Mouse (Mus musculus) lung, embryonic 15.5 days (tissue): ENCODE data around the gene Cyp2d11. TPM values are rescaled to one million over a fixed set of nuclear protein-coding genes. Genes with fewer than 3 reads are reported as not detected.

Experiments
- ATAC-seq: fragments of 200-750 bp; cut with Nextera tagmentation; 2 replicates; pipeline ENCODE4 v1.8.0; 2017; ENCODE audit warnings: moderate number of reproducible peaks, borderline replicate concordance; ENCODE audit not compliant: low FRiP score, low TSS enrichment; ENCODE audit errors: extremely low read depth
- H3K27ac ChIP-seq: fragments of 300-500 bp; sonication (generic); 2 replicates; pipeline ENCODE4 v1.5.1; 2015; ENCODE audit warnings: moderate library complexity, mild to moderate bottlenecking, inconsistent platforms
- H3K27me3 ChIP-seq: fragments of 300-500 bp; sonication (generic); 2 replicates; pipeline ENCODE4 v1.6.1; 2015; ENCODE audit warnings: inconsistent platforms
- H3K36me3 ChIP-seq: fragments of 300-500 bp; sonication (generic); 2 replicates; pipeline ENCODE4 v1.6.1; 2015; ENCODE audit warnings: inconsistent platforms
- H3K4me1 ChIP-seq: fragments of 300-500 bp; sonication (generic); 2 replicates; pipeline ENCODE4 v1.6.1; 2015; ENCODE audit warnings: inconsistent platforms
- H3K4me2 ChIP-seq: fragments of 300-500 bp; sonication (generic); 2 replicates; pipeline ENCODE4 v1.6.1; 2015; ENCODE audit warnings: inconsistent platforms, mild to moderate bottlenecking, moderate library complexity
- H3K4me3 ChIP-seq: fragments of 300-500 bp; sonication (generic); 2 replicates; pipeline ENCODE4 v1.5.1; 2015; ENCODE audit warnings: mild to moderate bottlenecking, inconsistent platforms
- H3K9ac ChIP-seq: fragments of 300-500 bp; sonication (generic); 2 replicates; pipeline ENCODE4 v1.6.1; 2015; ENCODE audit warnings: inconsistent platforms
- H3K9me3 ChIP-seq: fragments of 300-500 bp; sonication (generic); 2 replicates; pipeline ENCODE4 v1.6.1; 2016; ENCODE audit warnings: inconsistent platforms
- WGBS: fragments of 180-500 bp; shearing (Covaris S2); methylation state at CpG from one replicate; pipeline ENCODE4 v1.1.7; 2015; 5-methylcytosine and 5-hydroxymethylcytosine counted together
- polyA plus RNA-seq: library from polyadenylated mRNA; unstranded; fragments of >200 nt; fragmentation: Nextera tagmentation; extraction: Ambion mirVana; gene quantifications from 2 replicates; pipeline ENCODE4 v1.2.1, GENCODE M21; 2015

Cyp2d11 gene
- polyA plus RNA-seq, 1 experiment from 2014 or later = not detected

DNA sequence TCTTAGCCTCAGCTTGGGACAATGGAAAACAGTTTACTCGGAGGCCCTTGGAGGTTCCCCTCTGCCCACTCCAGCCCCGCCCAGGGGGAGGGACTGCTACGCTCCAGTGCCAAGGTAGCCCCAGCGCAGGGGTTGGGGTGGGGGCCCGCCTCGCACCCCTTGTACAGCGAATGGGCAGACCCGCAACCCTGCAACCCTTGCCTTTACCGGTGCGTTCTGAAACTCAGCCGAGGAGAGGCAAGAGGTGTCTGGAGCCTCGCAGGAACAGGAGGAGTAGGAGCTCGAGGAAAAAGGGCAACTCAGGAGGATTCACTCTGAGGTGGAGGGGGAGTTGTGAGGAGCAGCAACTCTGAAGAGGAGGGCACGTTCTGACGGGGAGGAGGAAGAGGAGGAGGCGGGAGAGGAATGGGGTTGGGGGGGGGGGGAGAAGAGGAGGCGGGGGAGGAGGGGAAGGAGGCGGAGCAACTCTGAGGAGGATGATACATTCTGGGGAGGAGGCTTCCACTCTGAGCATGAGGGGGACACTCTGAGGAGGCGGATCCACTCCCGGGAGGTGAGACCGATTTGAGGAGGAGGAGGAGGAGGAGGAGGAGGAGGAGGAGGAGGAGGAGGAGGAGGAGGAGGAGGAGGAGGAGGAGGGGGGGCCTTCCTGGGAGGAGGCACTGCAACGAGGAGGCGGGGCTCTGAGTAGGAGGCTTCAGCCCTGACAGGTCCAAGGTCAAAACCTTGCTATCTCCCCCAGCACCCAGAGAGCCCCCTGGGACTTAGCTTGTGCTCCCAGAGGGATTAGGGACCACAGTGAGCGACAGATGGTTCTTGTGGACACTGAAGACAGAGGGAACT, 13.7 kb downstream of the Cyp2d11 start, which contains the start of gene Cyp2d22:
Gene Cyp2d22, minus strand, starts transcription at position 390 of the 843 bp plus-strand sequence.
- peak; percentile 75 for ATAC-seq
- Histone ChIP-seq H3K4me1 (peaks cover 31% of the 10 kb centered on the region), H3K27ac (peak within 1 kb of the TSS; percentile 72), H3K4me2 (peak within 1 kb of the TSS; percentile 72), H3K9me3 (no peaks in the 10 kb centered on the region), H3K4me3 (peak within 1 kb of the TSS; percentile 45), H3K36me3 (no peaks in the 10 kb centered on the region), H3K27me3 (no peaks in the 10 kb centered on the region), H3K9ac (peak within 1 kb of the TSS; percentile 35)
- 2% methylated on average over 15 of the region's 24 CpGs for WGBS

DNA sequence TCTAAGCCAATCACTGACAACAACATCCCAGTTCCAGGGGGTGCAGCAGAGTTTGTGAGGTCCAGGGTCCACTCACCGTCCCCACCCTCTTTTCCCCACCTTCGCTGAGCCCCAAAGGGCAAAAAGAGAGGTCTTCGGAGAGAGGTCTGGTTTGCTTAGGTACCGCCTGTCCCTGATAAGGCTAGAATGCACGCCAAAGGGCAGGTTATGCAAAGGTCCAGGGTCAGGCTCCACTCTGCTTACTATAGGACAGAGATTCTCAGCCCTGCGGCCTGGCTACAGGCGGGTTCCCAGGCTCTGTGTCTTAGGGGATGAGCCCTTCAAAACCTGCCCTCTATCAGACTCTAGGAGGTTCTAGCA, 14.3 kb downstream of the Cyp2d11 start:
- H3K9me3 ChIP-seq = no peaks in the 10 kb centered on the region
- 19% methylated on average over 7 of the region's 7 CpGs for WGBS
- H3K27ac ChIP-seq = peak overlapping the region; percentile 72
- H3K4me3 ChIP-seq = peak overlapping the region; percentile 45
- H3K4me2 ChIP-seq = peak overlapping the region; percentile 72
- H3K36me3 ChIP-seq = no peaks in the 10 kb centered on the region
- ATAC-seq = no peak; the same call in 1 of the 2 replicates
- no peaks in the 10 kb centered on the region for H3K27me3 ChIP-seq
- peak overlapping the region; percentile 35; the same call in 1 of the 2 replicates for H3K9ac ChIP-seq
- H3K4me1 ChIP-seq = peaks cover 31% of the 10 kb centered on the region

DNA sequence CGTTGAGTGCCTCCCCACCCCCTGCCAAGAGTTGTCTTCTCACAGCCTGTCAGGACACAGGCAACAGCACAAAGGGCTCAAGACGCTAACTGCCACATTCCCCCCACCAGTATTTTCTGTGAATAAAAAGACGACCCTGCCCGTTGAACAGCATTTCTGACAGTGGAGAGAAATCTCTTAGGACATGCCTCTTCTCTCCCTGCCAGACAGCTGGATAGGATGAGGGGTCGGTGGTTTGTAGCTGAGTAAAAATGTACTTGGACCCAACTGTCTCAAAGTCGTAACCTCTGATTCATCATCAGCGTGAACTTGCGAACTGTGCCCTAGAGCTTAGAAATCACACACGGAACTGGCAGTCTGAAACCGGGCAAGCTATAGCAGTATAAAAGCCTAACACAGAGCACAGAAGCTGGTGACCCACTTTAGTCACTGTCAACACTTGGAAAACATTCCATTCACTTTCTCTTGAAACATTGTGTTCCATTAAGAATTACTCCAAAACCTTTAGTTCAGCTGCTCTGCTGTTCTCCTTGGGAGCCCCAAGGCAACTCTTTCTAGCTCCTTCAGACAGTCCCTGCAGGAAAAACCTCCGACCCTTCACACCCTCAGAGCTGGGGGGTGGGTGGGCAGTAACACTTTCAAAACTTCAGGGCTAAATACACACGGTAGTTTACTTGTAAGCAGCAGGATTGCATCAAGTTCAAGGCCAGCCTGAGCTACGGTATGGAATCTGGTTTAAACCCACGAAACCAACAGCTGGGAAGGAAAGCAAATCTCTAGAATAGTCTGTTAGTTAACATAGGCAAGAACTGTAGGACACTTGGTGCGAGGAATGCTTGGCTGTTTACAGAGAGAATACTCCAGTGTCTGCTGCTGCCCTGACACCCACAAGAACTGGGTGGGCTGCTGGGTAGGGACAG, 15.3 kb downstream of the Cyp2d11 start:
- Histone ChIP-seq H3K9me3 (no peaks in the 10 kb centered on the region), H3K4me2 (peak overlapping the region; percentile 72; the same call in 1 of the 2 replicates), H3K27ac (peak overlapping the region; percentile 38), H3K9ac (no peak overlapping the region), H3K4me1 (peaks cover 31% of the 10 kb centered on the region), H3K4me3 (no peak overlapping the region), H3K36me3 (no peaks in the 10 kb centered on the region), H3K27me3 (no peaks in the 10 kb centered on the region)
- WGBS = 27% methylated on average over 15 of the region's 15 CpGs
- ATAC-seq = no peak

DNA sequence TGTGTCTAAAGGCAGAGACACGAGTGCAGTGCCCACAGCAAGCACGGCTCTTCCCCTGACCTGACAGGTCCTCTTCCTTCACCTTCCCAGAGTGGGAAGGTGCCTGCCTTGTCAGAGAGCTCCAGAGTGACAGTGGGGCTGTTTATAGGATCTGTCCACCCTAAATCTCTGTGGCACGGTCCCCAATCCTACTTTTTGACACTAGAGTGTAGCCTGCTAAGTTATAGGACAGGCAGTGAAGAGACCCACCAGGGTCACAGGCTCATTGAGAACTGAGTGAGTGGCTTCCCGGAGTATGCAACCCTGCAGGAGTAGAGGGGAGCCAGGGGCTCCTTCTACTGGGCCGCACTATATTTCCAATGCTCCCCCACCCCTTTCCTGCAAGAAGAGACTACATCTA, 16.1 kb downstream of the Cyp2d11 start:
- ATAC-seq = no peak
- Histone ChIP-seq H3K4me2 (no peak overlapping the region), H3K9me3 (no peaks in the 10 kb centered on the region), H3K4me1 (peaks cover 31% of the 10 kb centered on the region), H3K27ac (0 out of 2 replicates have a peak overlapping the region, but pooled peaks have one; percentile 38), H3K4me3 (no peak overlapping the region), H3K27me3 (no peaks in the 10 kb centered on the region), H3K9ac (no peak overlapping the region), H3K36me3 (no peaks in the 10 kb centered on the region)
- WGBS = 56% methylated on average over 5 of the region's 5 CpGs

DNA sequence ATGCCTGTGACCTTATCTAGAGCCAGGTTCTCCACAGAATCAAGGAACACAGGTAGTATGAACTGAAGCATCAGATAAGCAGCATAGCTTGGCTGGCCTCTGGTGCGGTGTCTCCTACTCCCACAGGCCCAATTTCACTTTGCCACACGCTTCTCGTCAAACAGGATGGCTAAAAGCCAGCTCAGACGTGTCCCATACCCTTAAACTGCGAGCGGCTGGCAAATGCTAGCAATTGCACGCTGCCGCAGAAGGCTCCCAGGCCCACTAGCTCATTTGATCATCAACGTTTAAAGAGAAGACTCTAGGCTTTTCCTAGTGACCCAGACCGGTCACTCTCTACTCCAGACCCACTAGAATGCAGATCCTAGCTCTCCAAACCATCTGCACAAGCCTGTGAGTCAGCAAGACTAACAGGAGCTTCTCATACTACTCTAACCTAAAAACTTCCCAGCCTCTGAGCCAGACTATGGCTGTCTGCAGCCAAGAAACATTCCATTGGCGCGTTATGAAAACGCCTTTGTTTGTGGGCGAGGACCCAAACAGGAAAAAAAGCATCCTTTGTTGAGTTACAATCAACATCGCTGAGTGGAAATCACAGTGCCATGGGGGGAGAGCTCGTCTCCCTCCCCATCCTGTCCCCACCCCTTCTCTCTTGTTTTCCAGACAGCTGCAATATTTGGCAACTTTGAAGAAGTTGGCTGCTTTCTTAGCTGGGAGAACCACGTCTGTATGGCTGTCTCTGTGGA, 17.3 kb downstream of the Cyp2d11 start:
- Histone ChIP-seq H3K4me3 (no peak overlapping the region), H3K27ac (peak overlapping the region; percentile 78), H3K9ac (no peak overlapping the region), H3K27me3 (no peaks in the 10 kb centered on the region), H3K4me1 (peaks cover 31% of the 10 kb centered on the region), H3K36me3 (no peaks in the 10 kb centered on the region), H3K9me3 (no peaks in the 10 kb centered on the region), H3K4me2 (0 out of 2 replicates have a peak overlapping the region, but pooled peaks have one; percentile 9)
- WGBS = 50% methylated on average over 17 of the region's 17 CpGs
- peak; percentile 21; the same call in 1 of the 2 replicates for ATAC-seq

DNA sequence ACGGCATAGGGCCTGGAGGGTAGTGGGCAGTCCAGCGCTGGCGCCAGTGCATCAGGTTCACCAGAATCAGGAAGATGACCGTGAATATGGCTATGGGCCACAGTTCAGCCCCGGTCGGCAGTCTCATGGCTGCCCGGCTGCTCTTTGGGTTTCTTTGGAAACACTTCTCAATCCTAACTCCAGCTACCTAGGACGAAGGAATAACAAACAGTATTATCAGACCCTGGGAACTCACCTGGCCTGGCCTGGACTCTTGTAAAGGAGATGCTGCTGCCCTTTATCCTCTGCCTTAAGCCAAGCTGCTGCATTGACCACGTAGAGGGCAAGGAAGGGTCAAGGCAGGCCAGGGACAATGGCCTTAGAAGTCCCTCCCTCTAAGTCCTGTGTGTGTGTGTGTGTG, 18.0 kb downstream of the Cyp2d11 start:
- WGBS = 82% methylated on average over 9 of the region's 9 CpGs
- no peak for ATAC-seq
- Histone ChIP-seq H3K4me1 (peaks cover 31% of the 10 kb centered on the region), H3K9me3 (no peaks in the 10 kb centered on the region), H3K27ac (peak overlapping the region; percentile 78; the same call in 1 of the 2 replicates), H3K4me3 (no peak overlapping the region), H3K4me2 (no peak overlapping the region), H3K36me3 (no peaks in the 10 kb centered on the region), H3K9ac (no peak overlapping the region), H3K27me3 (no peaks in the 10 kb centered on the region)

DNA sequence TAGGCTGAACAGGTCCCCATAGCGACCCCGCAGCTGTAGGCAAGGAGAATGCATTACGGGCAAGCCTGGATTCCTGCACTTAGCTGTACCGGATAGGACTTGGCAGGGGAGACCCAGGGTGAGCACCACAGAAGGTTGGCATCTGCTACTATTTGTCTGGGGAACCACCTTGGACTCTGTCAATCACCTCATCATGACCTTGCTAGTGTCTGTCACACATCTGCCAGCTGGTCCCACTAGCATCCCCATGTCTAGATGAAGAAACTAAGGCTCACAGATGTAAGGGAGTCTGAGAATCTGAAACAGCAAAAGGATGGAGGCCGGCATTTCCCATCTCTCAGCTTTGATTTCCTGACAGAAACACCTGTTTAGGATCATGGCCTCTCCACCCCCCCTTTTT, 19.4 kb downstream of the Cyp2d11 start:
- no peak for ATAC-seq
- no peak overlapping the region for H3K4me2 ChIP-seq
- H3K27me3 ChIP-seq = no peaks in the 10 kb centered on the region
- no peak overlapping the region for H3K9ac ChIP-seq
- 82% methylated on average over 5 of the region's 5 CpGs for WGBS
- peaks cover 22% of the 10 kb centered on the region for H3K4me1 ChIP-seq
- no peak overlapping the region for H3K4me3 ChIP-seq
- H3K9me3 ChIP-seq = no peaks in the 10 kb centered on the region
- H3K36me3 ChIP-seq = no peaks in the 10 kb centered on the region
- no peak overlapping the region for H3K27ac ChIP-seq

DNA sequence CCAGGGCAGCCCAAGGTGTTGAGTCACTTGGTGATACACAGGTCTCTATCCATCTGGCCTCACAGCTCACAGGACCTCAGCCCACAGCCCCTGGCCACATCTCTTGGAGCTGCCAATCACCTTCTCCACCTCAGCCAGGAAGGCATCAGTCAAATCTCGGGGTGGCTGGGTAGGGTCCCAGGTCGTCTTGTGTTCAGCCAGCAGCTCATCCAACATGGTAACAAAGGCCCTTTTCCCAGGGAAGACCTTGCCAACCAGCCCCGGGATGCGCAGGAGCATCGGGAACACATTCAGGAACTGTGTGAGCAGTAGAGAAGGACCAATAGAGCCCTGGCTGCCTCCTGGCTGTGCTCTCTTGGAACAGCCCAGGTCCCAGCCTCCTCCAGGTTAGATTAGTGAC, 20.8 kb downstream of the Cyp2d11 start:
- no peak overlapping the region for H3K27ac ChIP-seq
- H3K27me3 ChIP-seq = no peaks in the 10 kb centered on the region
- peaks cover 15% of the 10 kb centered on the region for H3K4me1 ChIP-seq
- no peaks in the 10 kb centered on the region for H3K9me3 ChIP-seq
- no peak for ATAC-seq
- H3K4me3 ChIP-seq = no peak overlapping the region
- H3K9ac ChIP-seq = no peak overlapping the region
- WGBS = 80% methylated on average over 5 of the region's 5 CpGs
- no peaks in the 10 kb centered on the region for H3K36me3 ChIP-seq
- H3K4me2 ChIP-seq = no peak overlapping the region

DNA sequence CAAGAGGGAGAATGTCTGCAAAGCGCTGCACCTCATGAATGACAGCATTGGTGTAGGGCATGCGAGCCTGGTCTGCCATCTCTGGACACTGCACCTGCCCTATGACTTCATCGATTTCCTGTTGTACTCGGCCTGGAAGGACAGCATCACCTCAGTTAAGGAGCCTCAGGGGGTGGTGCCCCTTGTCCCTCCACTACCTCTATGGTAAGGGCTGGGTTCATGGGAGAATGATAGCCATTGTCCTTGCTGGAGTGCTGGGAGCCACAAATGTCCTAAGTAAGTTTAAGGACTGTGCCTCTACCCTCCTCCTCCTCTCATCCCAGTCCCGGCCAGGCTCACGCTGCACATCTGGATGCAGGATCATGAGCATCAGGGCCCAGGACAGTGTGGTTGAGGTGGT, 21.4 kb downstream of the Cyp2d11 start:
- Histone ChIP-seq H3K4me3 (no peak overlapping the region), H3K9ac (no peak overlapping the region), H3K27ac (no peak overlapping the region), H3K9me3 (no peaks in the 10 kb centered on the region), H3K4me2 (no peak overlapping the region), H3K36me3 (no peaks in the 10 kb centered on the region), H3K27me3 (no peaks in the 10 kb centered on the region), H3K4me1 (peaks cover 11% of the 10 kb centered on the region)
- no peak for ATAC-seq
- WGBS = 87% methylated on average over 6 of the region's 6 CpGs

DNA sequence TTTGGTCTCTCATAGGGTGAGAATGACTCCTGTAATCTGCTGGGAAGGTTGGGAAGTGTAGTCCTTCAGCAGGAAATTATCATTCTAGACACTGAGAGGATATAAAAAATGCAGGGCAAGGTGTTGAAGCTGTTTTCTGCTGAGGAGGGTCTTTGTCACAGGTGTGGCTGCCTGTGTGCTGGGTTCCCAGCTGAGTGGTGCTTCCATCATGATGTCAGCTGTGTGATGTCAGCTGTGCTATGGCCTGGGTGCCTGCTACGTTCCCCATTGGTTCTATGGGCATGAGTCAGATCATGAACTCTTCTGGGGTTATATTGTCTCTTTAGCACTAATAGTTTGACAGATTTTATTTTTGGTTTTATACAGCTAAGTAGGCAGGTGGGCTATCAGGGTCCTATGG, 25.0 kb downstream of the Cyp2d11 start:
- Histone ChIP-seq H3K27me3 (no peaks in the 10 kb centered on the region), H3K4me3 (no peak overlapping the region), H3K9ac (no peak overlapping the region), H3K4me2 (no peak overlapping the region), H3K36me3 (no peaks in the 10 kb centered on the region), H3K27ac (no peak overlapping the region), H3K9me3 (no peaks in the 10 kb centered on the region), H3K4me1 (no peaks in the 10 kb centered on the region)
- ATAC-seq = no peak
- WGBS = 84% methylated on average over 1 of the region's 1 CpGs

DNA sequence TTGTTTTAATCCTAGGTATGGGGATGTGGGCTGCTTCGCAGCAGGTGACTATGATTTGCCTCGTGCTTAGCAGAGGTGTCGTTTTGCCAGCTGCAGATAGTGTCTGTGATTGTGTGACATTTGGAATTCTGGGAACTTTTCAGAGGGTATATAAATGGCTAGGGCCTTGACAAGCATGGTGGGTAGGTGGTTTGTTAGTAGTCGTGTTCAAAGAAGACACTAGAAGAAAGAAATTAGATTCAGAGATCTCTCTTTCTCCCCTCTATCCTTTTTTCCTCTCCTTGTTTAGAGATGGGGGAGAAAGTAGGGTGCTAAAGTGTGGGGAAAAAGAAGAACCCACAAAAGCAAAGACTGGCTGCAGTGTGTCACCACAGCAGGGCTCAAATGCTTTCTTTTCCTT, 25.7 kb downstream of the Cyp2d11 start:
- no peak overlapping the region for H3K9ac ChIP-seq
- no peaks in the 10 kb centered on the region for H3K36me3 ChIP-seq
- no peak overlapping the region for H3K4me3 ChIP-seq
- no peaks in the 10 kb centered on the region for H3K4me1 ChIP-seq
- WGBS = 81% methylated on average over 4 of the region's 4 CpGs
- H3K9me3 ChIP-seq = no peaks in the 10 kb centered on the region
- ATAC-seq = no peak
- H3K4me2 ChIP-seq = no peak overlapping the region
- no peak overlapping the region for H3K27ac ChIP-seq
- no peaks in the 10 kb centered on the region for H3K27me3 ChIP-seq
